20 mouse cellular contexts compared by ENCODE assay signal in the genomic region with DNA sequence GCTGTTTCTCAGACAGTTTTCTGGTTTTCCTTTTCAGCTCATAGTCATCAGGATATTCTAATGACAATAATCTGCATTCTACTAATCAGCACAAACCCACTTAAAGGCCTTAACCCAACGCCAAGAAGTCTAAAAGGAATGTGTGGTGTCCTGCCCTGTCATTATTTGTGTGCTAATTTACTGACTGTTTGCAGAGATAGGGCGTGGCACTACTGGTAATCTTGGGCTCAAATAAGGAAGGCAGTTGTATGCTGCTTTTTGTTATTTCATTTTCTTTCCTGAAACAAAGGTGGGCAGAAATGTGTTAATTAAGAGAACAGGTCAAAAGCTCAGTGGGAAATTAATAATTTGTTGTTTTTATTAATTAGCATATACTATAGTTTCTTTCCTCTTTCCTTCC.
A peak's percentile ranks its signal among the peaks of the same experiment; 100 is the strongest.
DNase-seq lines count a peak whose midpoint lies in the region; ATAC-seq and TF ChIP-seq lines count a peak whose summit lies in the region.
"Had no signal": no experiment of that assay in that cellular context is flagged by ENCODE, and none has a peak within 500 bp of the region (broad histone marks: within the 10 kb centered on the region; RNA-seq: fewer than 3 reads in every experiment).

No protein-coding gene starts in this region.

- H3K27me3 ChIP-seq in heart, embryonic 10.5 days (ENCODE audit: insufficient read depth, poor library complexity, severe bottlenecking), result no peaks in the 10 kb centered on the region
- no peaks in the 10 kb centered on the region for H3K27me3 ChIP-seq in heart, adult 2 months (ENCODE audit: control insufficient read depth, insufficient read depth, low read length)
- no peaks in the 10 kb centered on the region for H3K27me3 ChIP-seq in intestine, embryonic 16.5 days (replicated peaks; ENCODE audit: control insufficient read depth, insufficient read depth, low read length)
- H3K27me3 ChIP-seq: forebrain, embryonic 13.5 days; hindbrain, embryonic 13.5 days had no signal

- intact Hi-C loops in heart, adult 2 months (cut with DNase I), result no loop called here

- H3K79me2 ChIP-seq in heart, adult 2 months (replicated peaks; ENCODE audit: control insufficient read depth, insufficient read depth, low read length), result peaks cover 3% of the 10 kb centered on the region; the same call in 1 of the 2 replicates

- no peak for TF ChIP-seq EP300 in heart, adult 2 months (IDR thresholded peaks at IDR 0.05; ENCODE audit: insufficient read depth, low read depth, low read length)

- no peak for TF ChIP-seq POLR2A in heart, adult 2 months (IDR thresholded peaks at IDR 0.05; ENCODE audit: insufficient read depth, low read depth, low read length)

- H3K9me3 ChIP-seq in heart, embryonic 10.5 days, result no peaks in the 10 kb centered on the region
- H3K9me3 ChIP-seq in intestine, embryonic 16.5 days (ENCODE audit: control insufficient read depth, low read length), result no peaks in the 10 kb centered on the region
- H3K9me3 ChIP-seq: embryonic facial prominence, embryonic 10.5 days; forebrain, embryonic 13.5 days; hindbrain, embryonic 13.5 days had no signal

- DNase-seq in heart, embryonic 10.5 days (ENCODE audit: low spot score), result peak; percentile 36
- no peak for DNase-seq in heart, adult 2 months
- DNase-seq in Muller cell, postnatal 12 days (ENCODE audit: inconsistent ontology term), result peak; percentile 24
- DNase-seq in ovary, postnatal 36 days (ENCODE audit: low spot score), result no peak
- DNase-seq in adrenal gland, postnatal 36 days, result no peak
- DNase-seq in testis, postnatal 14 days (ENCODE audit: low spot score), result no peak
- DNase-seq: adrenal gland, postnatal 10 days; B cell, adult 2 months; cerebellum, adult 18-20 months; cerebellum, adult 9-11 months; cerebellum, postnatal 36 days; gastrocnemius, adult 2 months; gastrocnemius, postnatal 25 days; heart, postnatal 10 days had no signal

- no peak overlapping the region for H3K4me3 ChIP-seq in heart, embryonic 10.5 days
- no peak overlapping the region for H3K4me3 ChIP-seq in heart, adult 2 months
- no peak overlapping the region for H3K4me3 ChIP-seq in intestine, embryonic 16.5 days (ENCODE audit: low read length)
- H3K4me3 ChIP-seq: embryonic facial prominence, embryonic 10.5 days; forebrain, embryonic 13.5 days; gastrocnemius, adult 2 months; hindbrain, embryonic 13.5 days had no signal

- no peak overlapping the region for H3K27ac ChIP-seq in heart, embryonic 10.5 days
- H3K27ac ChIP-seq in heart, adult 2 months, result no peak overlapping the region
- H3K27ac ChIP-seq in intestine, embryonic 16.5 days (ENCODE audit: low read length), result no peak overlapping the region
- H3K27ac ChIP-seq: embryonic facial prominence, embryonic 10.5 days; forebrain, embryonic 13.5 days; gastrocnemius, adult 2 months; hindbrain, embryonic 13.5 days; hindbrain, postnatal 0 days had no signal

- no peak for TF ChIP-seq CTCF in heart, adult 2 months (IDR thresholded peaks at IDR 0.05)

- no peaks in the 10 kb centered on the region for H3K4me1 ChIP-seq in heart, embryonic 10.5 days
- no peaks in the 10 kb centered on the region for H3K4me1 ChIP-seq in heart, adult 2 months (ENCODE audit: control insufficient read depth, insufficient read depth, low read length)
- 0 out of 2 replicates have a peak, but pooled peaks cover 3% of the 10 kb centered on the region for H3K4me1 ChIP-seq in intestine, embryonic 16.5 days (ENCODE audit: control insufficient read depth, insufficient read depth, low read length)
- H3K4me1 ChIP-seq: embryonic facial prominence, embryonic 10.5 days; hindbrain, embryonic 13.5 days had no signal

- 73% methylated on average over 2 of the region's 2 CpGs for WGBS in heart, embryonic 10.5 days
- 70% methylated on average over 2 of the region's 2 CpGs for whole genome bisulfite sequencing in heart, adult 2 months
- WGBS in intestine, embryonic 16.5 days, result 43% methylated on average over 2 of the region's 2 CpGs

- ATAC-seq in intestine, embryonic 16.5 days, result 0 out of 2 replicates have a peak, but pooled peaks have one; percentile 33
- ATAC-seq: CD4-positive, CD25-positive, alpha-beta regulatory T cell, adult 4 months; forebrain, embryonic 13.5 days; hindbrain, postnatal 0 days had no signal

- H3K9ac ChIP-seq in heart, adult 2 months (ENCODE audit: low read depth, low read length), result no peak overlapping the region
- no peak overlapping the region for H3K9ac ChIP-seq in intestine, embryonic 16.5 days (ENCODE audit: low read depth, low read length)
- H3K9ac ChIP-seq: forebrain, embryonic 13.5 days; hindbrain, embryonic 13.5 days had no signal

- no peak overlapping the region for H3K4me2 ChIP-seq in intestine, embryonic 16.5 days (ENCODE audit: low read depth, low read length)
- H3K4me2 ChIP-seq: forebrain, embryonic 13.5 days; hindbrain, embryonic 13.5 days had no signal

- peaks cover 5% of the 10 kb centered on the region; the same call in 1 of the 2 replicates for H3K36me3 ChIP-seq in heart, embryonic 10.5 days
- H3K36me3 ChIP-seq in heart, adult 2 months (ENCODE audit: control insufficient read depth, insufficient read depth, low read length), result peaks cover 4% of the 10 kb centered on the region
- H3K36me3 ChIP-seq in intestine, embryonic 16.5 days (ENCODE audit: control insufficient read depth, insufficient read depth, low read length), result no peaks in the 10 kb centered on the region
- H3K36me3 ChIP-seq: hindbrain, embryonic 13.5 days had no signal

Comparison
In these comparisons a context has a peak if more than half of its experiments do, and no peak if none do; other contexts are left out.
1. DNase-seq: peak in heart, embryonic 10.5 days (single experiment) and Muller cell, postnatal 12 days (single experiment); none in heart, adult 2 months (0 of 2), ovary, postnatal 36 days (single experiment), adrenal gland, postnatal 36 days (0 of 2) and testis, postnatal 14 days (single experiment).